Mouse (Mus musculus): Measurements from ENCODE around the gene Klf4. TPM values are rescaled to one million over a fixed set of nuclear protein-coding genes. Genes with fewer than 3 reads are reported as not detected.

The Klf4 gene
- polyA plus RNA-seq, 2 experiments = 0.56 to 0.96 TPM

DNA sequence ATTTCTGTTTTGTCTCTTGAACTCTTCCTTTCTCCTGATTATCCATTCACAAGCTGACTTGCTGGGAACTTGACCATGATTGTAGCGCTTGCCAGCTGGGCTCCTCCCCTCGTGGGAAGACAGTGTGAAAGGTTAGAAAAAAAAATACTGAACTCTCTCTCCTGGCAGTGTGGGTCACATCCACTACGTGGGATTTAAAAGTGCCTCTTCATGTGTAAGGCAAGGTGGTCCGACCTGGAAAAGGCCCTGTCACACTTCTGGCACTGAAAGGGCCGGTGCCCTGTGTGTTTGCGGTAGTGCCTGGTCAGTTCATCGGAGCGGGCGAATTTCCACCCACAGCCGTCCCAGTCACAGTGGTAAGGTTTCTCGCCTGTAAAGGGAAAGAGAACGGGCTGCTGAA, 4.3 kb downstream of the Klf4 start:
- TF ChIP-seq EP300 (IDR thresholded peaks at IDR 0.05; ENCODE audit: low read depth) = no peak
- TF ChIP-seq CTCF (IDR thresholded peaks at IDR 0.05; ENCODE audit: low read depth) = no peak
- H3K9me3 ChIP-seq (ENCODE audit: control insufficient read depth, low read length) = no peaks in the 10 kb centered on the region
- WGBS (ENCODE audit: insufficient replicate concordance) = 66% methylated on average over 12 of the region's 12 CpGs
- no peaks in the 10 kb centered on the region for H3K4me1 ChIP-seq (replicated peaks; ENCODE audit: control insufficient read depth in 2 of 2, insufficient read depth in 2 of 2, low read length in 1 of 2)
- ATAC-seq (ENCODE audit: insufficient read depth) = no peak
- no peak overlapping the region for H3K27ac ChIP-seq
- H3K4me3 ChIP-seq (ENCODE audit: insufficient read depth in 1 of 2, low read depth in 2 of 2, low read length in 2 of 2) = no peak overlapping the region
- H3K36me3 ChIP-seq (replicated peaks; ENCODE audit: control insufficient read depth, insufficient read depth, low read depth) = no peaks in the 10 kb centered on the region
- no peak overlapping the region for H3K9ac ChIP-seq (replicated peaks)
- DNase-seq (ENCODE audit: low read depth in 3 of 3, low spot score in 3 of 3) = no peak
- no peak overlapping the region for H3K4me2 ChIP-seq (ENCODE audit: low read depth)
- H3K27me3 ChIP-seq (ENCODE audit: control insufficient read depth, insufficient read depth, low read length) = peaks cover 37% of the 10 kb centered on the region

DNA sequence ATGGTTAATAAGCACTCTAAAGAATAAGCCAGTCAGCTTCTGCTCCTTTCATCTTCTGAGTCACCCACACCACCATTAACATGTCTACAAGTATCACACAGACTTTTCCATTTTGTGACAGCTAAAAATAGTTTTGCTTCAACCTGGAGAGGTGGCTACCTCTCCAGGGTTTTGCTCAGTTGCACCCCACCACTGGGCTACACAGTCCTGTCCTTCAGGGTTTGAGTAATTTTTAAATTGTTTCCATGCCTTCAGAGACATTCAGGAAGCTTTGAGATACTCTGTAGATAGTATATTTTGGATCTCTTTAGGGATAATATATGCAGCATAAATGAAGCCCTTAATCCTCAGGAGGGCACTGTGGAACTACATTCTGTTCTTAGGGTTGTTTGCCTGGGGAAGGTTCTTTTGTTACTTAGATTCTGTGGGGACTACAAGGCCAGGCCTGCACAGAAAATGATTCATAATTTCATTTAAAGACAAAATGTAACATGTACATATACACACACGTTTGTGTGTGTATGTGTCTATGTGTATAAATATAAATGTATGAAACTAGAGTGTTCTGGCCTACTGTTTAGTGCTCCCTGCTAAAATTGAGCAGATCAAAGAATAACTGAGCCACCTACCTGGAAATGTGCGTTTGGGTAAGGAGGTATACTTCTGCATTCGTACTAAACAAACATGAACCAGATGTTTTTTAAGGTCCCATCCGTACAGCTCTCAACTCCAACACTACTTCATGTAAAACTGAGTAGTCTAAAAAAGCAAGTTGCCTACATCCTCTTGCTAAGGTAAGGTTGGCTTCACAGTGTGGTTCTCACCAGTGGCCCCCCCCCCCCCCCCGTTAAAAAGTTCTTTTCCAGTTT, 5.8 kb downstream of the Klf4 start:
- no peaks in the 10 kb centered on the region for H3K36me3 ChIP-seq (replicated peaks; ENCODE audit: control insufficient read depth, insufficient read depth, low read depth)
- H3K4me2 ChIP-seq (ENCODE audit: low read depth) = no peak overlapping the region
- H3K27ac ChIP-seq = no peak overlapping the region
- WGBS (ENCODE audit: insufficient replicate concordance) = 58% methylated on average over 5 of the region's 5 CpGs
- no peak overlapping the region for H3K9ac ChIP-seq (replicated peaks)
- H3K9me3 ChIP-seq (ENCODE audit: control insufficient read depth, low read length) = no peaks in the 10 kb centered on the region
- no peak for ATAC-seq (ENCODE audit: insufficient read depth)
- no peak overlapping the region for H3K4me3 ChIP-seq (ENCODE audit: insufficient read depth in 1 of 2, low read depth in 2 of 2, low read length in 2 of 2)
- no peaks in the 10 kb centered on the region for H3K4me1 ChIP-seq (replicated peaks; ENCODE audit: control insufficient read depth in 2 of 2, insufficient read depth in 2 of 2, low read length in 1 of 2)
- peaks cover 23% of the 10 kb centered on the region for H3K27me3 ChIP-seq (ENCODE audit: control insufficient read depth, insufficient read depth, low read length)
- TF ChIP-seq EP300 (IDR thresholded peaks at IDR 0.05; ENCODE audit: low read depth) (no peak), CTCF (IDR thresholded peaks at IDR 0.05; ENCODE audit: low read depth) (no peak; the same call in 1 of the 2 replicates)
- no peak for DNase-seq (ENCODE audit: low read depth in 3 of 3, low spot score in 3 of 3)

GRCm38 (mm10) chr4:55523921-55524320, 8.3 kb downstream of the Klf4 start:
- no peaks in the 10 kb centered on the region for H3K36me3 ChIP-seq (replicated peaks; ENCODE audit: control insufficient read depth, insufficient read depth, low read depth)

GRCm38 (mm10) chr4:55517438-55517837, 14.8 kb downstream of the Klf4 start:
- Histone ChIP-seq H3K27ac (no peak overlapping the region), H3K9me3 (ENCODE audit: control insufficient read depth, low read length) (no peaks in the 10 kb centered on the region), H3K4me2 (ENCODE audit: low read depth) (no peak overlapping the region), H3K4me3 (ENCODE audit: insufficient read depth in 1 of 2, low read depth in 2 of 2, low read length in 2 of 2) (no peak overlapping the region), H3K9ac (replicated peaks) (no peak overlapping the region), H3K36me3 (replicated peaks; ENCODE audit: control insufficient read depth, insufficient read depth, low read depth) (no peaks in the 10 kb centered on the region), H3K27me3 (ENCODE audit: control insufficient read depth, insufficient read depth, low read length) (no peaks in the 10 kb centered on the region), H3K4me1 (replicated peaks; ENCODE audit: control insufficient read depth in 2 of 2, insufficient read depth in 2 of 2, low read length in 1 of 2) (no peaks in the 10 kb centered on the region; a peak in 1 of 4 replicates)
- ATAC-seq (ENCODE audit: insufficient read depth) (no peak), DNase-seq (ENCODE audit: low read depth in 3 of 3, low spot score in 3 of 3) (no peak)
- WGBS (ENCODE audit: insufficient replicate concordance) = 67% methylated on average over 7 of the region's 7 CpGs
- TF ChIP-seq EP300 (IDR thresholded peaks at IDR 0.05; ENCODE audit: low read depth) (no peak), CTCF (IDR thresholded peaks at IDR 0.05; ENCODE audit: low read depth) (no peak)

More at GRCm38 (mm10) chr4:55523921-55524320, 8.3 kb downstream of the Klf4 start:
- Histone ChIP-seq H3K4me2 (ENCODE audit: low read depth) (no peak overlapping the region), H3K27me3 (ENCODE audit: control insufficient read depth, insufficient read depth, low read length) (no peaks in the 10 kb centered on the region; the same call in 1 of the 2 replicates), H3K4me3 (ENCODE audit: insufficient read depth in 1 of 2, low read depth in 2 of 2, low read length in 2 of 2) (no peak overlapping the region), H3K9ac (replicated peaks) (no peak overlapping the region), H3K9me3 (ENCODE audit: control insufficient read depth, low read length) (no peaks in the 10 kb centered on the region), H3K27ac (no peak overlapping the region), H3K4me1 (replicated peaks; ENCODE audit: control insufficient read depth in 2 of 2, insufficient read depth in 2 of 2, low read length in 1 of 2) (no peaks in the 10 kb centered on the region)
- ATAC-seq (ENCODE audit: insufficient read depth) (no peak), DNase-seq (ENCODE audit: low read depth in 3 of 3, low spot score in 3 of 3) (no peak)
- TF ChIP-seq EP300 (IDR thresholded peaks at IDR 0.05; ENCODE audit: low read depth) = no peak
- TF ChIP-seq CTCF (IDR thresholded peaks at IDR 0.05; ENCODE audit: low read depth) = no peak
- WGBS (ENCODE audit: insufficient replicate concordance) = 45% methylated on average over 4 of the region's 4 CpGs

DNA sequence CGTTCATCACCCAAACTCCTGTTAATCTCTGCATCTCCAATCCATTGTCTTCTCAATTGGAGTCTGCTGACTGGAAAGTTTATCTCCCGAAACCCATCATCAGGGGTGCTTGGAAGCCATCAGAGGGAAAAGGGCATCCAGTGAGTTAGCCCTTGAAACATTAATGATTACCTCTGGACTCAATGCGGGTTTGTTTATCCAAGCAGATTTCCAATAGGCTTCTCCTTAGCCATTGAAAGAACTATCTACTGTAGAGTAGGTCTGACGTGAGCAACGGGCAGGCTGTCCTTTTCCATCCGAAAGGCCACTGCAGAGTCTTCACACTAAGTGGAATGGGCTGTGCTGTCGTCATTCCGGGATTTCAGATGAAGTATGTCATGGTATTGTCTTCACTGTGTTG, 16.2 kb downstream of the Klf4 start:
- Histone ChIP-seq H3K9me3 (ENCODE audit: control insufficient read depth, low read length) (no peaks in the 10 kb centered on the region), H3K4me3 (ENCODE audit: insufficient read depth in 1 of 2, low read depth in 2 of 2, low read length in 2 of 2) (no peak overlapping the region), H3K36me3 (replicated peaks; ENCODE audit: control insufficient read depth, insufficient read depth, low read depth) (no peaks in the 10 kb centered on the region), H3K4me1 (replicated peaks; ENCODE audit: control insufficient read depth in 2 of 2, insufficient read depth in 2 of 2, low read length in 1 of 2) (no peaks in the 10 kb centered on the region; a peak in 1 of 4 replicates), H3K27me3 (ENCODE audit: control insufficient read depth, insufficient read depth, low read length) (no peaks in the 10 kb centered on the region), H3K9ac (replicated peaks) (no peak overlapping the region), H3K4me2 (ENCODE audit: low read depth) (no peak overlapping the region), H3K27ac (no peak overlapping the region)
- ATAC-seq (ENCODE audit: insufficient read depth) (no peak), DNase-seq (ENCODE audit: low read depth in 3 of 3, low spot score in 3 of 3) (no peak)
- 55% methylated on average over 8 of the region's 8 CpGs for WGBS (ENCODE audit: insufficient replicate concordance)
- TF ChIP-seq CTCF (IDR thresholded peaks at IDR 0.05; ENCODE audit: low read depth) (no peak), EP300 (IDR thresholded peaks at IDR 0.05; ENCODE audit: low read depth) (no peak)

Measured in liver, embryonic 14.5 days (tissue).